Mouse (Mus musculus): ENCODE measurements around the gene Gm37419.

- TF ChIP-seq POLR2A (IDR thresholded peaks at IDR 0.05; ENCODE audit: insufficient read length, low read depth) = no peak
- no peak for TF ChIP-seq MAX (IDR thresholded peaks at IDR 0.05; ENCODE audit: low read depth)
These were observed 7.9 kb upstream of the Gm37419 start for GRCm38 (mm10) chr16:23980201-23980870.

Data from myocyte (in vitro differentiated cells).